Mouse (Mus musculus): ENCODE results near the gene Phkb.

The Phkb gene

DNA sequence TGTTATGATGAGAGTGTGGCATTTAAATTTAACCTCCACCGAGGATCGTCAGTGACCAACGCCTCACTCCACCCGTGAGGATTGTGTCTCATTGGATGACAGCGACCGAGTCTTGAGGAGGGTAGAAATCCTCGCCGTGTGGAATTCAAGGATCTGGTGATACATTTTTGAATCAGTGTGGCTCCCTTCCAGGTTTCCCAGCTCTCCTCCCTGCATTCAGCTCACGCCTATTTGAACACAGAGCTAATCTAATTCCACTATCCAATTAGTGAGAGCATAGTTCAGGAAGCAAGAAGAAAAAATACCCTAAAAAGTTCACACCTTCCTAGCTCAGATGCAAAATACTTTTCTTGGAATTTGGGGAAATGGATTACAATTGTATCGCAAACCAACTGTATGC lies 249.9 kb downstream of the Phkb start:
- no peak for DNase-seq (ENCODE audit: low spot score)

All from urinary bladder, postnatal 14 days (tissue).